Mouse (Mus musculus) ovary, postnatal 10 days (tissue): ENCODE results near the gene Sugct.

Experiments
- DNase-seq: peaks from one replicate; pipeline ENCODE4 v3.0.0; 2022; ENCODE audit warnings: low spot score

Sugct gene

GRCm38 (mm10) chr13:17296460-17296859 is 398.9 kb downstream of the Sugct start:
- DNase-seq = no peak

- no peak for DNase-seq
Observed at GRCm38 (mm10) chr13:17291057-17291456, 404.3 kb downstream of the Sugct start.

GRCm38 (mm10) chr13:17288377-17288776 is 407.0 kb downstream of the Sugct start:
- DNase-seq = no peak

DNA sequence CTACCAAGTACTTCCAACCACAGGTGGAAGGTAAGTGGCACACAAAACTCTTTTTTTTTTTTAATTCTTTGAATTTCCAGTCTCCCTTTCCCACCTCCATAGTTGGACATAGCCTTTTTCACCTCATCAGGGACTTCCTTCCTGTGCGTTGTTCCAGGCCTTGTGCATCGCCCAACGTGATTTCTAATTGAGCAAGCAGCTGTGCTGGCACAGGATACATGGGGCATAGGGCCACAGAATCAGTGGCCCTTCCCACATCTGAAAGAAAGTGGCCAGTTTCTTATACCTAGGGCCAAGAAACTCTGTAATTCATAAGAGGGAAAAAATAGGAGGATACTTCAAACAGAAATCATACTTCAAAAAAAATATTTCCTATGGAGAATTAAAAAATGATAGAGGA is 449.4 kb downstream of the Sugct start:
- DNase-seq = no peak

DNA sequence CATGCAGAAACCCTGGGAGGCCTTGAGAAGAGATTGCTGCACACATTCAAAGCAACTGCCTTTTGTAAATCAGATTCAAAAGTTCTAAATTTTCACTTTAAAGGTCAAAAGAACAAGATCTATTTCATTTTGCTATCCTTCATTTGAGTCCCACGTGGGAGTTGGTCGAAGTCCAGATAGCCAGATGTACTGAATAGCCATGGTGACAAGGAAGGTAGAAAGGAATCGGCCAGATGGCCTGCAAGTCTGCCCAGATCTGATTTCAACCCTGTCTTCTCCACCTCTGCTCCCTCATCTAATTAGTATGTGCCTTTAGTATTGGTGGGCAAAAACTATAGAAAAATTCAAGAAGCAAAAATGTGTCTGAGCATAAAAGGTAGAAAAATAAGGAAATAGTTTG is 478.8 kb downstream of the Sugct start:
- no peak for DNase-seq

DNA sequence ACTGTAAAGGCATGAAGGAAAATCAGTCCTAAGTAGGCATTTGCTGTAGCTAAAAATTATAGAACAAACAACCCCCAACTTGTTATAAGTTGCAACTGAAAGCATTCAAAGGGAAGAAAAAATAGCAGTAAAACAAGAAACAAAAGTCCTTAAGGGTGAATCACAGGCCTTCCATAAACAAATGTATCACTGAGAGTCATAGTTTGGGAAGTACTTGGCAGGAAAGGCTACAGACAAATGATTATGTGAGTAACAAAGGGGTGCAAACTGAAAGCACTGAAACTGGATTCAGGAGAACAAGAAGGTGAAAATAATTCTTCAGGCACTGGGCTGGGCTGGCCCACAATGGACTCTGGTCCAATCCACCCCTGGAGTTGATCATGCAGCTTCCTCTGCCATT is 482.7 kb downstream of the Sugct start:
- no peak for DNase-seq

- no peak for DNase-seq
Observed at GRCm38 (mm10) chr13:17190180-17190762, 505.1 kb downstream of the Sugct start.

DNA sequence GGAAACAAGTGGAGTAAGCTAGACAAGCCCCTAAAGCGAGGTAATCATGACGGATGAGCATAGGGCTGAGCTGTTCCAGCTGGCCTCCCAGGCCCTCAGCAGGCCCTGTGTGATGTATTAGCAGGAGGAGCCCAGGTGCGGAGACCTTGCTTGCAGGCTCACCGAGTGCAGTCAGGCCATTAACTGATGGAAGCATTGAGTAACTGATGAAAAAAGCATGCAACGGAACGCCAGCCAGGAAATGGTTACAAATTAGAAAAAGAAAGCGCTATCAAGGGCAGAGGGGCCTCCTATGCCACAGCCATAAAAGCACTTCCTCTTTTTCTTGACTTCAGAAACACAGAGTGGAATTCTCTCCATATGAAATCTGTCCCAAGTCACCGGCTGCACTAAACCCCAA is 510.1 kb downstream of the Sugct start:
- DNase-seq = no peak

DNA sequence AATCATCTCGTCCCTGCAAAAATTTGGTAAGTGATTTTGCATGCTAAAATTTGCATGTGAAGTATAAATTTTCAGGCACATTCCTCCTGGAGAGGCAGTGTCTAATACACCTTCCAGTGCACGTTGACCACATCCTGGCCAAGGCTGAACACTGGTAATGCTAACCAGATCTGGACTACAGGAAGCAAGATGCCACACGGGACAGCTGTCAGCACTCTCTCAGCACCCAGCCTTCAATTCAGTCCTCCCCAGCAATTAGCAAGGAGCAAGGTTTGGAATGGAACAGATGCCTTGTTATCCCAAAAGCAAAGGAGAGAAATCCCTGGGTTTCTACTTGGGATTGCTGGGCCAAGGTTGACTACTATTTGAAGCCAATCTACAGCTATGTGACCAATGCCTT is 529.4 kb downstream of the Sugct start:
- DNase-seq = no peak

DNA sequence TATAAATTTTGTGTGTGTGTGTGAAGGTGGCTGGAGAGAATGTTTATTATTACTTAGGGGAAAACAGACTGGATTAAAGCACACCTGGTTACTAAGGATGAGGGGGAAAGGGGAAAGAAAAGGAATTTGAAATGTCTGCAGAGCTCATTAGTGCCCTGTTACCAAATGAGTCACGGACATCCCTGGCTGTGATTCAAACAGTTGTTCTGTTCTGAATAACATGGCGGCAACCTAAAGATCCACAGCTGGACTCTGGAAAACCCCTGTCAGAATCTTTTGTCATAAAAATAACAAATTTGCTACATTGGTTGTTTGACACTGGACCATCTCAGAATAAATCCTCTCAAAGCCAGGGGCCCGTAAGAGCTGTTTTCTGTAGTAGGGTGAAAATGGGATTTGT is 530.6 kb downstream of the Sugct start:
- no peak for DNase-seq

DNA sequence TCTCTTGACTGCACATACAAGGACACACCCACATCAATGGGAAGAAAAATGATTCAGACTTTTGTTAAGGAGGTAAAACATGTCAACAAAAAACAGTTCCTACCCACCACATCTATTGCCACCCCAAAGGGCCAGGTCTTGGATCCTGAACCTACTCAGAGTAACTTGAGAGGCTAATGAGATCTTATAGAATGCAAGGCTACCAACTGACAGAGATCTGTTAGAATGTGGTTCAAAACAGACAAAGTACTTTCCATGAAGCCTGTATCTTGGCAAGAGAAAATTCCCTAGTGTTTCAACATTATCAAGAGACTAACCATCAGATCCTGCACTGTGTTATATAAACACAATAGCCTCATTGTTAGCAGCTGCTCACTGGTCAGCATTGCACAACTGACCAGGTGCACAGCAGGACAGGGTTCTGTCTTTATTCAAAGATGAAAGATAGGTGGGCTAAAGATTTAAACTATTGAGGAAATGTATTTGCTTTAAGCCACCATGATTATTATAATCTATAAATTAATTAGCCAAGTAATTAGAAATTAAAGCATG is 548.8 kb downstream of the Sugct start:
- no peak for DNase-seq

DNA sequence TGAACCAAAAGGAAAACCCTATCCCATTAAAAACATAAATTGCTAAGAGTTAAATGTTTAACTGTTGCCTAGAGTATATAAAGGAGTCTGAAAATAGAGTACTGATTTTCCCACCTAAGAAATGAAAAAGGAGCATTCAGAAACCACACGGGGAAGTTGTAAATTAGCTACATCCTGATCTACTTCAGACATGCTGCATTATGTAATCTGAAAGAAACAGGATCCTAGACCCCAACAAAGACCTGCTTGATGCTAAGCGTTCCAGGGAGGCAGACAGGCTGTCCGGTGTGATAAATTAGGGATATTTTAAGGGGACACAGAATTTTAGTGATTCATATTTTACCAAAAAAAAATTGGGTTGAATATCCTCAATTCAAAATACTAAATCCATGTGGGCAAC is 579.3 kb downstream of the Sugct start:
- no peak for DNase-seq

DNA sequence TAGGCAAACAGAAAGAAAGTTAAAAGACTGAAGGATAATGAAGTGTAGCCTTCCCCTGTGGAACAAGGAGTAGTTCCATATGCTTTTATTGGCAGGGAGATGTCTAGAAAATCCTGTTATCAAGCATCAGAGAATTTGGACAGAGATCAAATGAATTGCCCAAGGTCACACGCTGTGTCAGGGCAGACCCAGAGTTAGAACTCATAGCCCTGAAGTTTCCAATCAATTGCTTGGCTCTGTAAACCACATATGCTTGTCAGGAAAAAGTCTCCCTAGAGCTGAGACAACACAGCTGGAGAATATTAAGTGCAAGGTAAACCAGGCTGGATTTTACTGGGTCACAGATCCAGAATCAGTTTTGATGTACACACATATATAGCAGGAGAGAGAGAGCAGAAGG is 593.0 kb downstream of the Sugct start:
- DNase-seq = no peak

- DNase-seq = no peak
Observed at GRCm38 (mm10) chr13:17086547-17086946, 608.8 kb downstream of the Sugct start.

GRCm38 (mm10) chr13:17086146-17086545 is 609.2 kb downstream of the Sugct start:
- no peak for DNase-seq

DNA sequence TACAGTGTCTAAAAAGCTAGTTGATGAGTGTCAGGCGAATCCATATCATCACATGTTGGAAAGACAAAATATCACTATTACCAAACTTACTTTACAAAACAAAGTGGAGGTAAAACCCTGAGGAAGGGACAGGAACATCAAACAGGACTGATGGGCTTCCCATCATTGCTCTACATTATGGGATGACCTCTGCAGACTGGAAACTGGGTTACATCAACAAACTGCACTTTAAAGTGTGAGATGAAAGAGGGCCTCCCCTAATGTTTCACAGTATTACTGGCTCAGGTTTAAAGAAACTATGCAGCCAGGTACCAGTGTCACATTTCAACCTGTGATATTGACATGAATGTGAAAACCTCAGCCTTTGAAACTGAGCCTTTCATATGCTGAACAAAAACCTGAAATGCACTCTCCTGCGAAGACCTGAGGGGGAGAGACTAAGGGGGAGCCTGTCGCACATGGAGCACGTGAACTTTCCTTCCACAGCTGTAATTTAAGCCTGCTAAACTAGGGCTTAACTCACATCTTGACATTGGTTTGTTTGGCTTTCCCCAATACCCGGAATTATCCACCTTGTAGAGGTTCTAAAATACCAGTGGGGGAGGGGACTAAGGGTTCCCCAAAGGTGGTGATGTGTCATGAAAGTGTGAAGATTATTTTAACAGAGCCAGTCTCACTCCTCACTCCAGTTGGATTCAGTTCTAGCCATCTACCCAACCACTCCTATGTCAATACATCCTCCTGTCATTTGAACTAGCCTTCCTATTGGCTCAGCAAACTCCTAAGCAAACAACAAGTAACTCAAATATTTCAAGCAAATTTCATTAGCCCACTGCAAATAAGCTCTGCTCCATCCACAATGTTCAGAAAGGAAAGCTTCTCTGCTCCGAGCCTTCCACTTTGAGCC is 610.2 kb downstream of the Sugct start:
- DNase-seq = no peak

- DNase-seq = no peak
Observed at GRCm38 (mm10) chr13:17081618-17082017, 613.7 kb downstream of the Sugct start.

GRCm38 (mm10) chr13:17065552-17065951 is 629.8 kb downstream of the Sugct start:
- DNase-seq = no peak

GRCm38 (mm10) chr13:17056650-17057049 is 638.7 kb downstream of the Sugct start:
- no peak for DNase-seq

GRCm38 (mm10) chr13:17043426-17044224 is 651.7 kb downstream of the Sugct start:
- no peak for DNase-seq

DNA sequence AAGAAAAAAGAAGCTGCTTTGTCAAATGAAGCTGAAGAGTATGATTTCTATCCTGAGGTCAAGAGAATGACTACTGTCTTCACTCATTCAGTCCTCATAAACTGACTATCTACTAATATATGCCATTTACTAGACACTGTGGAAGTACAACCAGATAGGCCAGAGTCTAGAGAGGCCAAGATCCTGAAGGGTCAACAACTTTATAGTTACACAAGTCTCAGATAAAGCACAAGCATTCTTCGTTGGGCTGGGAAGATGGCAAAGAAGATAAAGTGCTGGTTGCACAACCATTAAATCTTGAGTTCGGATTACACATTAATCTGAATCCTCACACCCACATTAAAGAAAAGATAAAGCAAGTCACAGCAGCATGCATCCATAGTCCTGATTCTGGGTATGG is 653.0 kb downstream of the Sugct start:
- DNase-seq = no peak

GRCm38 (mm10) chr13:17039727-17040126 is 655.6 kb downstream of the Sugct start:
- no peak for DNase-seq

GRCm38 (mm10) chr13:17038341-17038740 is 657.0 kb downstream of the Sugct start:
- no peak for DNase-seq
